Mouse (Mus musculus) cerebellum, postnatal 14 days (tissue): ENCODE measurements around the gene Fut8.
"Not testable (repeated sequence)": the region's sequence is repeated elsewhere in the genome, so short reads cannot be mapped to it uniquely, and the experiment has no call there.

Experiments used
- DNase-seq, 2 experiments: peaks; one replicate each; pipeline ENCODE4 v3.0.0; 2021; ENCODE audit warnings: mixed read lengths in 2 of 2

Fut8 gene

DNA sequence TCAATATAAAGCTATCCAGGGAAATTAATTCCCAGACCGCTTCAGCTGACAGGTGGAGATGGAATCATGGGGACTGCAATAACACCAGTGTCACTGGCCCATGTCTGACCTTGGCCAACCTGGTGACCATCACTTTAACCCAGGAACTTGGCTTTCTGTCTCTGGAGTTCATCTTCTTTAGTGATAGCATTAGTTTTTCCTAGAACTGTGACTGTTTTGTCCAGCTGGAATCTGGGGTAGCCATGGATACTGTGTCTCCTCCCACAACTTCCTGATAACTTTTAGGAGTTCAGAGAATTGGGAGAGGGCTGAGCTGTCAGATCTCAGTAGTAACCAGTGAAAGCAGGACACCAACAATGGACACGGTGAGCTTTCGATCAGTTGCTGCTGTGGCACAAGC, 264.3 kb downstream of the Fut8 start:
- no peak for DNase-seq

DNA sequence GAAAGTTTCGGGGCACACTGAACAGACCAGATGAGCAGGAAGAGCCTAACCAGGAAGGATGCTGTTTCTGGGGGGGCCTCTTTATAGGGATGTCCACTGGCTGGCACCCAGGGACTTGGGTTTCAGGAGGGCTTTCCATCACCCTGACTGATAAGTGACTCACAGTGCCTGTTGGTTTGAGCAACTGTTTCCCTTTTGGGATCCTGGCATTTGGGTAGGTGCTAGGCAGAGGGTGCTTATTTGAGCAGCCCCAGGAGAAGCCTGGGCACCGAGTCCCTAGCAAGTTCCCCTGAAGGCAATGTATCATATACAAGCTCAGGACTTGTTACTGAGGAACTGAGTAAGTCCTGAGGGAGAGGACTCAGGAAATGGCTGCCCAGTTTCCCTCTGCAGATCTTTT, 267.5 kb downstream of the Fut8 start:
- DNase-seq, result peak in 1 of 2 experiments; percentile 1

DNA sequence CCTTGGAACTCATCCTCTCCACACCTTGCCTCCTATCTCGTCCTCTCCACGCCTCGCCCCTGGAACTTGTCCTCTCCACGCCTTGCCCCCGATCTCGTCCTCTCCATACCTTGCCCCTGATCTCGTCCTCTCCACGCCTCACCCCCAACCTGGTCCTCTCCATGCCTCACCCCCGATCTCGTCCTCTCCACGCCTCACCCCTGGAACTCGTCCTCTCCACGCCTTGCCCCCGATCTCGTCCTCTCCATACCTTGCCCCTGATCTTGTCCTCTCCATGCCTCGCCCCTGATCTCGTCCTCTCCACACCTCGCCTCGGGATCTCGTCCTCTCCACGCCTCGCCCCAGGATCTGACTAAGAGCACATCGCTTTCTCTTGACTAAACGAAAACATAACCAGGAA, 269.8 kb downstream of the Fut8 start:
- peak in 1 of 2 experiments; percentile 1 for DNase-seq

DNA sequence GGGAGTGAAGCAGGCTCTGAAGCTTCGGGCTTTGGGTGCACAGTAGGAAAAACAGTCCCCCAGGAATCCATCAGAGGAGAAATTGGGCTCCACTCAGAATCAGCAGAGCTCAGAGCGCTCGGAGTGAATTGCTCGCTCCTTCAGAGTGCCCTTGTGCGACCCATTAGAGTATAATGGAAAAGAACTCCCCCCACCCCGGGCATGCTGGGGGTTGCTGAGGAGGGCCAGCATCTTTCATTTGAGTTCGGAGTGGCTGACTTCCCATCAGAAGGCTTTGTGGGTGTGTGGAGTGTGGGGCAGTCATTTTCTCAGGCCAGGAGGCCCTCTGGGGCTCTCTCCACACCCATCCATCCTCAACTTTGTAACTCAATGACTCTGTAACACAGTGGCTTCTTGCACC, 272.8 kb downstream of the Fut8 start:
- peak; percentile 22 to 43 for DNase-seq

DNA sequence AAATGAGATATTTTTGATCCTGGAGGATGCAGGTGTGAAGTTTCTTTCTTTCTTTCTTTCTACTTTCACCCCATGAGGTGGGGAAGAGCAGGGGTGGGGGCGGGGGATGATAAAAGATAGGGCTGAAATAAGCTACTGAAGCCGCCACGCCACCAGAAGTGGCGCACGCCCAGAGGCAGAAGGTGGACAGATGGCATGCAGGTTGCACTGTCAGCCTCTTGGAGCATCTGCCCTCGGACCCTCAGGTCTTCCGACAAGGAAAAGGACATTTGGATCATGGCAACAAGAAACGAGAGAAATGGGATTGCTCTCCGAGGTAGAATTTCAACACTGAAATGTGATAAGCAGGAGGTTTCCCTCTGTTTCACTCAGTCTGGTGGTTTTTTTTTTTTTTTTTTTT, 273.3 kb downstream of the Fut8 start:
- peak; percentile 81 to 82 for DNase-seq

DNA sequence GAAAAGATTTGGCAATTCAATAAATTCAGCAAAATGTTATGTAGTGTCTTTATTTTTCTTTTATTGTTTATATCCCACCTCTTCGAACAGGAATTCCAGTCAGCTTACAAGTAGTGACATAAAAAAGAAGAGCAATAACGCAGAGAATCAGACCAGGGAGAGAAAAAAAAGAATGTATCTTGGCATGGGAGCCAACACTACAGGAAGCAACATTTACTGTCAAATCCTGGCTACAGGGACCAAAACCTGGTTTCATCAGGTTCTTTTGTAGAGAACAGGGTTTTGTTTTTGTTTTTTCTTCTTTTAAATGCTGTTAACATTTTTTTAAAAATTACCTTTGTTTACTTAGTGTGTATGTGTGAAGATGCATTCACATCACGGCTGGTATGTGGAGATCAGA, 273.7 kb downstream of the Fut8 start:
- peak; percentile 9 to 40 for DNase-seq

DNA sequence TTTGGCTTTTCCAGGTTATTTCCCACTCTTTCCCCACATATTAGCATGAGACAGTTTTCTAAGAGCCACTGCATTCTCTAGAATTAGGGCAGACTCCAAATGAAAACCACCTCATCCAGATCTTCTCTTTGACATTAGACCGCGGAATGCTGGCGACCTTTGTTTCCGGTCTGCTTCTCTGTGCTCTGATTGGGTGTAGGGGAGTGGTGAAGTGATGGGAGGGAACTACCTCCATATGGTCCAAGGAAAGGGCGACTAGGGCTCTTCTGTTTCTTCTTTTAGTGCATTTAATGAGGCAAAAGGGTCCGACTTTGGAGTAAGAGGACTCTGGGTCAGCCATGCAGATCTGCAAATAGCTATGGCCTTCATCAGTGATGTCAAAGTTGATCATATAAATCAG, 278.9 kb downstream of the Fut8 start:
- DNase-seq, result peak in 1 of 2 experiments; percentile 1

DNA sequence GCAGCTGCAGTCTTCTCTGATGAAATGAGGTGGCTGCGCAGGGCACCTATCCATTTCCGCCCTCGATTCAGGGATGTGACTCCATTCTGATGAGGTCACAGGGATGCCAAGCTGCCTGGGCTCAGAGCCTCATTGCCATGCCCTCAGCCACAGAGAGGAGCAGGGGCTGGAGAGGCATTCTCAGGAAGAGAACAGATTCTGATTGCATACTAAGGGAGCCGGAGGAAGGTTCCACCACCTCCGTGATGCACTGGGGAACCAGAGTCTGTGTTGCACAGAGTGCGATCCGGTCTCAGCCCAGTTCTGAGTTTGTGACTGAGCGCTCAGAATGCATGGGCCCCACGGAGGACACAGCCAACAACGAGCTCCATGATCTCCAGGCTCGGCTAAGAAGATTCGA, 279.8 kb downstream of the Fut8 start:
- DNase-seq, result peak in 1 of 2 experiments; percentile 4

DNA sequence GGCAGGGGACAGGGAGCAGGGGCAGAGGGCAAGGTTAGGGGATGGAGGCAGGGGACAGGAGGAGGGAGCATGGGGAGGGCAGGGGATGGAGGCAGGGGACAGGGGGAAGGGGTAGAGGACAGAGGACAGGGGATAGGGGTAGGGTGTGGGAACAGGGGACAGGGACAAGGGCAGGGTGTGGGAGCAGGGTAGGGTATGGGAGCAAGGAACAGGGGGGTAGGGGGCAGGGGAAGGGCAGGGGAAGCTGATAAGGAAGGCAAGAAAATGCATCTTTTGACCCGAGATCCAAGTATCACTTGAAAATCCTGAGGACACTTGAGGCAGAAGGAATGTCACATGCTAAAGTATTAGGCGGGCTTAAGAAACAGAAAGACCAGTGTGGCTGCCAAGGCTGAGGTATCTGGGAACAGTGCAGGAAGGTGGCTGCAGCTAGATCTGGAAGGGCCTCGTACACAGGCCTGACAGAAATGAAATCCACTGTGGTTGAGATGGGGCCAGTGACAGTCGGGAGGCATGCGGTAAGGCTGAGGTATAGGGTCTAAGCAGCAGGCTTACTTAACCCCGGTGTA, 281.7 kb downstream of the Fut8 start:
- DNase-seq, result peak in 1 of 2 experiments; percentile 2

DNA sequence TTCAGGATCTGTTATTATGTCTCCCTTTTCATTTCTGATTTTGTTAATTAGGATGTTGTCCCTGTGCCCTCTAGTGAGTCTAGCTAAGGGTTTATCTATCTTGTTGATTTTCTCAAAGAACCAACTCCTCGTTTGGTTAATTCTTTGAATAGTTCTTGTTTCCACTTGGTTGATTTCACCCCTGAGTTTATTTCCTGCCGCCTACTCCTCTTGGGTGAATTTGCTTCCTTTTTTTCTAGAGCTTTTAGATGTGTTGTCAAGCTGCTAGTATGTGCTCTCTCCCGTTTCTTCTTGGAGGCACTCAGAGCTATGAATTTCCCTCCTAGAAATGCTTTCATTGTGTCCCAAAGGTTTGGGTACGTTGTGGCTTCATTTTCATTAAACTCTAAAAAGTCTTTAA, 286.1 kb downstream of the Fut8 start:
- DNase-seq, result not testable (repeated sequence)
